Mouse (Mus musculus): ENCODE measurements around the gene Dnah2. TPM values are rescaled to one million over a fixed set of nuclear protein-coding genes. Genes with fewer than 3 reads are reported as not detected.

The Dnah2 gene
- polyA plus RNA-seq, 1 experiment from 2014 or later: 4.8 TPM

DNA sequence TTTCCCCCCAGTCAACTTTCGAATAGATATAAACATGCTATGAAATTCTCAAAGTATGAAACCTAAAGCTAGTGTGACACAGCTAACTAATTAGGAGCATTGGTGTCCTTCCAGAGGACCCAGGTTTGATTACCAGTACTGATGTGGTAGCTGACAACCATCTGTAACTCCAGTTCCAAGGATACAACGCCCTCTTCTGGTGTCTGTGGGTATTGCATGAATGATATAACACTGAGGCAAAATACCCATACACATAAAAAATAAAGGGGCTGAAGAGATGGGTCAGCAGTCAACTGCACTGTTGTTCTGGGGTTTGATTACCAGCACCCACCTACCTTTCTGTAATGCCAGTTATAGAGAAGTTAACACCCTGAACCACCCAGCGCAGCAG, 176.1 kb downstream of the Dnah2 start:
- peaks cover 4% of the 10 kb centered on the region; the same call in 1 of the 2 replicates for H3K36me3 ChIP-seq (ENCODE audit: control insufficient read depth, insufficient read depth, low read length)
- no peak overlapping the region; the same call in 1 of the 2 replicates for H3K27ac ChIP-seq (replicated peaks; ENCODE audit: low read depth, low read length)
- H3K4me1 ChIP-seq (ENCODE audit: control insufficient read depth, insufficient read depth, low read length): peaks cover 26% of the 10 kb centered on the region
- WGBS: 68% methylated on average over 3 of the region's 3 CpGs
- ATAC-seq (ENCODE audit: low FRiP score, low TSS enrichment) (no peak), DNase-seq (no peak)
- no peak overlapping the region for H3K9ac ChIP-seq (replicated peaks; ENCODE audit: low read length)
- no peak overlapping the region for H3K4me2 ChIP-seq (ENCODE audit: low read length)
- H3K9me3 ChIP-seq (ENCODE audit: control insufficient read depth, low read length): no peaks in the 10 kb centered on the region
- no peak overlapping the region for H3K4me3 ChIP-seq (replicated peaks; ENCODE audit: low read depth, low read length)
- no peaks in the 10 kb centered on the region for H3K27me3 ChIP-seq (ENCODE audit: control insufficient read depth, insufficient read depth, low read length)

DNA sequence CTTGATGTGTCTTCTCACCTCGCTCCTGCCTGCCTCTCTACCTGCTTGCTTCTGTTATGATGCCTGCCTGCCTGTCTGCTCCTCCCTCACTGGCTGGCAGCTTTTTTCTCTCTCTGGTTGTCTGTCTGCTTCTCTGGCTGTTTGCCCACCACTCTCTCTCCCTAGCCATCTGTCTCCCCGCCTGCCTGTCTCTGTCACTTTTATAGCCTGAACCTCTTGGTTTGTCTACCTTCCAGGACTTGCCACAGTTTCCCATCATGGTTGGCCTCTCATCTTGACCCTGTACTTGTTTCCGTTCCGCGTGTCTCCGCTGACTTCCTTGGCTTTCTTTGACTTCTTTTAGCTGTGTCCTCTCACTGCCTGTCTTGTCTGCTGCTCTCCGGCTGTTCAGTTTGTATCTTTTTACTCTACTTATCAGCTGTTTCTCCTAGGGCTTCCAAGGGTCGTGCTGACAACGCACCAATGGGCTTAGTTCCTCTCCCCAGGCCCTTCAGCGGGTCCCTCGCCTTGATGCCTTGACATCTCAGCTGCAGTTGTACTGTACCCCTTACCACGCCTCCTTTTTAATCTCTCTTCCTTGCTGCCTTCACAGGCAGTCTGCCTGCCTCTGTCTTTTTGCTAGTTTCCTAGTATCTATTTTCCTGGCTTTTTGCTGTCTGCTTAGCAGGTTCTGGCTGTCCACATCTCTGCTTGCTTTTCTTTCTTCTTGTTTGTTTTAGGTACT, 176.7 kb downstream of the Dnah2 start:
- Histone ChIP-seq H3K9me3 (ENCODE audit: control insufficient read depth, low read length) (no peaks in the 10 kb centered on the region), H3K36me3 (ENCODE audit: control insufficient read depth, insufficient read depth, low read length) (peaks cover 4% of the 10 kb centered on the region; the same call in 1 of the 2 replicates), H3K27ac (replicated peaks; ENCODE audit: low read depth, low read length) (peak overlapping the region; percentile 74), H3K9ac (replicated peaks; ENCODE audit: low read length) (peak overlapping the region; percentile 37; the same call in 1 of the 2 replicates), H3K27me3 (ENCODE audit: control insufficient read depth, insufficient read depth, low read length) (no peaks in the 10 kb centered on the region), H3K4me2 (ENCODE audit: low read length) (peak overlapping the region; percentile 45), H3K4me3 (replicated peaks; ENCODE audit: low read depth, low read length) (no peak overlapping the region), H3K4me1 (ENCODE audit: control insufficient read depth, insufficient read depth, low read length) (peaks cover 27% of the 10 kb centered on the region)
- ATAC-seq (ENCODE audit: low FRiP score, low TSS enrichment) (no peak), DNase-seq (peak; percentile 52)
- WGBS: 40% methylated on average over 12 of the region's 12 CpGs

DNA sequence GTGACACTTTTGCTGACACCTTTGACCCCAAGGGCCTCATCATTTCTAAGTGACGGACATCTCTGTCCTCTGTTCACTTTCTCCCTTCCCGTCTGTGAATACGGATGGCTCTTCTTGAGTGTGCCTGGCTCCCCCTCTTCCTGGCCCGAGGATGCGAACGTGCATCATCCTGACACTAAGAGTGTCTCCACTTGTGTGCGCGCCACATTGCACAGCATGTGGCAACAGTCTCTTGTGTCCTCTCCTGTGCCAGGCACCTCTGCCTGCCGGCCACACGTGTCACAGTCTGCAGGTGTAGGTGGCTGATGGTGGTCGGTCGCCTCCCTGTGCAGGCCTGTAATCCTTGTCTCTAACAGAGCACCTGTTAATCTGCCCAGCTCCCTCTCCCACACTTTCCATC, 177.3 kb downstream of the Dnah2 start:
- 25% methylated on average over 12 of the region's 12 CpGs for WGBS
- Histone ChIP-seq H3K9me3 (ENCODE audit: control insufficient read depth, low read length) (no peaks in the 10 kb centered on the region), H3K4me3 (replicated peaks; ENCODE audit: low read depth, low read length) (peak overlapping the region; percentile 1; the same call in 1 of the 2 replicates), H3K4me2 (ENCODE audit: low read length) (peak overlapping the region; percentile 45), H3K36me3 (ENCODE audit: control insufficient read depth, insufficient read depth, low read length) (peaks cover 4% of the 10 kb centered on the region; the same call in 1 of the 2 replicates), H3K4me1 (ENCODE audit: control insufficient read depth, insufficient read depth, low read length) (peaks cover 27% of the 10 kb centered on the region), H3K27me3 (ENCODE audit: control insufficient read depth, insufficient read depth, low read length) (no peaks in the 10 kb centered on the region), H3K27ac (replicated peaks; ENCODE audit: low read depth, low read length) (peak overlapping the region; percentile 74), H3K9ac (replicated peaks; ENCODE audit: low read length) (peak overlapping the region; percentile 37; the same call in 1 of the 2 replicates)
- no peak for ATAC-seq (ENCODE audit: low FRiP score, low TSS enrichment)
- DNase-seq: no peak

DNA sequence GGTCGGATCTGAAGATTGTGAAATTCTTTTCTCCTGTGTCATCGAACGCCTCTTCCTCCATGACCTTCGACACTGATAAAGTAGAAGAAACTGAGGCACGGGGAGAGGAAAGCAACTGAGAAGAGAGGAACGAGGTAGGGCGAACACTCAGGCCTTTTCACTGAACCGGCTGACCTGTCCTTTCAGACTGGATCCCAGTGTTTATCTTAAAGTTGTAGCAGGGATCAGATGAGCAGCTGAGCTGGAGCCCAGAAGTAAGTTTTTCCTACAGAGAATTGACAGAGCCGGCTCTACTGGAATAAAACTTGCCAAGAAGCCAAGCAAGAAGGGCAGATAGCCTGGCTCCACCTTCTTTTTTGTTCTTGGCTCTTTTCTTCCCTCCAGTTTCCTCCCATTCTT, 178.1 kb downstream of the Dnah2 start:
- ATAC-seq (ENCODE audit: low FRiP score, low TSS enrichment) (no peak), DNase-seq (no peak)
- WGBS: 6% methylated on average over 9 of the region's 9 CpGs
- Histone ChIP-seq H3K9me3 (ENCODE audit: control insufficient read depth, low read length) (no peaks in the 10 kb centered on the region), H3K9ac (replicated peaks; ENCODE audit: low read length) (peak overlapping the region; percentile 18; the same call in 1 of the 2 replicates), H3K4me1 (ENCODE audit: control insufficient read depth, insufficient read depth, low read length) (peaks cover 31% of the 10 kb centered on the region), H3K4me3 (replicated peaks; ENCODE audit: low read depth, low read length) (no peak overlapping the region), H3K27ac (replicated peaks; ENCODE audit: low read depth, low read length) (peak overlapping the region; percentile 74), H3K27me3 (ENCODE audit: control insufficient read depth, insufficient read depth, low read length) (no peaks in the 10 kb centered on the region), H3K36me3 (ENCODE audit: control insufficient read depth, insufficient read depth, low read length) (peaks cover 4% of the 10 kb centered on the region; the same call in 1 of the 2 replicates), H3K4me2 (ENCODE audit: low read length) (peak overlapping the region; percentile 45)

Small RNAs within 50 kb of the gene (microRNA-seq; reads per million reads assigned to microRNA genes)
- gene Gm27493: not detected

Other genes with a start within 250 kb of the Dnah2 start
- gene Cntrob, start 225.3 kb downstream of the Dnah2 start, polyA plus RNA-seq (2014; fragmentation: Nextera tagmentation; extraction: Ambion mirVana): 14.9 and 18.6 TPM in 2 replicates
- 189 and 220 TPM in 2 replicates for gene Trappc1, start 225.1 kb downstream of the Dnah2 start, polyA plus RNA-seq (2014; fragmentation: Nextera tagmentation; extraction: Ambion mirVana)
- 4.1 and 4.3 TPM in 2 replicates for gene Kcnab3, start 222.9 kb downstream of the Dnah2 start, polyA plus RNA-seq (2014; fragmentation: Nextera tagmentation; extraction: Ambion mirVana)
- gene Rnf227, start 208.6 kb downstream of the Dnah2 start, polyA plus RNA-seq (2014; fragmentation: Nextera tagmentation; extraction: Ambion mirVana): 222 and 270 TPM in 2 replicates
- gene Chd3, start 179.7 kb downstream of the Dnah2 start, polyA plus RNA-seq (2014; fragmentation: Nextera tagmentation; extraction: Ambion mirVana): 77.5 and 80.8 TPM in 2 replicates
- 97.6 and 123 TPM in 2 replicates for gene Naa38, start 153.6 kb downstream of the Dnah2 start, polyA plus RNA-seq (2014; fragmentation: Nextera tagmentation; extraction: Ambion mirVana)
- 17.0 and 24.8 TPM in 2 replicates for gene Cyb5d1, start 153.5 kb downstream of the Dnah2 start, polyA plus RNA-seq (2014; fragmentation: Nextera tagmentation; extraction: Ambion mirVana)
- gene Tmem88, start 150.9 kb downstream of the Dnah2 start, polyA plus RNA-seq (2014; fragmentation: Nextera tagmentation; extraction: Ambion mirVana): 2.6 and 4.9 TPM in 2 replicates
- gene Kdm6b, start 135.4 kb downstream of the Dnah2 start, polyA plus RNA-seq (2014; fragmentation: Nextera tagmentation; extraction: Ambion mirVana): 41.1 and 41.2 TPM in 2 replicates
- 40.7 and 109 TPM in 2 replicates for gene Efnb3, start 11.1 kb upstream of the Dnah2 start, polyA plus RNA-seq (2014; fragmentation: Nextera tagmentation; extraction: Ambion mirVana)
- gene Wrap53, start 31.1 kb upstream of the Dnah2 start, polyA plus RNA-seq (2014; fragmentation: Nextera tagmentation; extraction: Ambion mirVana): 22.5 and 22.7 TPM in 2 replicates
- gene Trp53, start 31.2 kb upstream of the Dnah2 start, polyA plus RNA-seq (2014; fragmentation: Nextera tagmentation; extraction: Ambion mirVana): 66.1 and 69.2 TPM in 2 replicates
- 46.5 and 46.7 TPM in 2 replicates for gene Atp1b2, start 56.8 kb upstream of the Dnah2 start, polyA plus RNA-seq (2014; fragmentation: Nextera tagmentation; extraction: Ambion mirVana)
- not detected in 2 replicates for gene Shbg, start 68.8 kb upstream of the Dnah2 start, polyA plus RNA-seq (2014; fragmentation: Nextera tagmentation; extraction: Ambion mirVana)
- 21.6 and 22.5 TPM in 2 replicates for gene Sat2, start 72.9 kb upstream of the Dnah2 start, polyA plus RNA-seq (2014; fragmentation: Nextera tagmentation; extraction: Ambion mirVana)
- gene Fxr2, start 83.9 kb upstream of the Dnah2 start, polyA plus RNA-seq (2014; fragmentation: Nextera tagmentation; extraction: Ambion mirVana): 35.9 and 38.4 TPM in 2 replicates
- gene Sox15, start 106.2 kb upstream of the Dnah2 start, polyA plus RNA-seq (2014; fragmentation: Nextera tagmentation; extraction: Ambion mirVana): not detected in 2 replicates
- 64.0 and 108 TPM in 2 replicates for gene Mpdu1, start 113.5 kb upstream of the Dnah2 start, polyA plus RNA-seq (2014; fragmentation: Nextera tagmentation; extraction: Ambion mirVana)
- 3.7 and 7.9 TPM in 2 replicates for gene Cd68, start 117.0 kb upstream of the Dnah2 start, polyA plus RNA-seq (2014; fragmentation: Nextera tagmentation; extraction: Ambion mirVana)
- gene Eif4a1, start 123.3 kb upstream of the Dnah2 start, polyA plus RNA-seq (2014; fragmentation: Nextera tagmentation; extraction: Ambion mirVana): 707 and 863 TPM in 2 replicates
- gene Senp3, start 133.0 kb upstream of the Dnah2 start, polyA plus RNA-seq (2014; fragmentation: Nextera tagmentation; extraction: Ambion mirVana): 93.3 and 103 TPM in 2 replicates
- 0.16 and 0.25 TPM in 2 replicates for gene Tnfsf13, start 136.7 kb upstream of the Dnah2 start, polyA plus RNA-seq (2014; fragmentation: Nextera tagmentation; extraction: Ambion mirVana)
- 1.6 and 3.0 TPM in 2 replicates for gene Tnfsf12, start 146.7 kb upstream of the Dnah2 start, polyA plus RNA-seq (2014; fragmentation: Nextera tagmentation; extraction: Ambion mirVana)
- 0.51 and 1.1 TPM in 2 replicates for gene Tnfsfm13, start 147.0 kb upstream of the Dnah2 start, polyA plus RNA-seq (2014; fragmentation: Nextera tagmentation; extraction: Ambion mirVana)
- 20.0 and 30.7 TPM in 2 replicates for gene Polr2a, start 209.5 kb upstream of the Dnah2 start, polyA plus RNA-seq (2014; fragmentation: Nextera tagmentation; extraction: Ambion mirVana)
- gene Slc35g3, start 212.9 kb upstream of the Dnah2 start, polyA plus RNA-seq (2014; fragmentation: Nextera tagmentation; extraction: Ambion mirVana): 0.14 TPM in 1 of 2 replicates, not detected in the other
- 3.8 and 4.2 TPM in 2 replicates for gene Zbtb4, start 216.8 kb upstream of the Dnah2 start, polyA plus RNA-seq (2014; fragmentation: Nextera tagmentation; extraction: Ambion mirVana)
- 0.80 and 1.3 TPM in 2 replicates for gene Chrnb1, start 246.8 kb upstream of the Dnah2 start, polyA plus RNA-seq (2014; fragmentation: Nextera tagmentation; extraction: Ambion mirVana)

Measured in midbrain, embryonic 14.5 days (tissue).